Mouse (Mus musculus) liver, embryonic 16.5 days (tissue): ENCODE results near the gene Kdm7a. TPM values are rescaled to one million over a fixed set of nuclear protein-coding genes. Genes with fewer than 3 reads are reported as not detected.

Experiments
- ATAC-seq: fragments of 200-750 bp; cut with Nextera tagmentation; 2 replicates; pipeline ENCODE4 v1.8.0; 2017; ENCODE audit warnings: low read depth, mild to moderate bottlenecking, moderate number of reproducible peaks, moderate library complexity
- H3K27ac ChIP-seq: fragments of 300-500 bp; sonication (generic); 2 replicates; pipeline ENCODE4 v1.5.1; 2014; ENCODE audit warnings: mild to moderate bottlenecking, low read length
- H3K27me3 ChIP-seq: fragments of 300-500 bp; sonication (generic); 2 replicates; pipeline ENCODE4 v1.6.1; 2014; ENCODE audit warnings: low read depth, low read length, mixed read lengths; ENCODE audit not compliant: control insufficient read depth, insufficient read depth
- H3K36me3 ChIP-seq: fragments of 300-500 bp; sonication (generic); 2 replicates; pipeline ENCODE4 v1.6.1; 2014; ENCODE audit warnings: mild to moderate bottlenecking; ENCODE audit not compliant: control insufficient read depth, insufficient read depth
- H3K4me1 ChIP-seq: fragments of 300-500 bp; sonication (generic); 2 replicates; pipeline ENCODE4 v1.6.1; 2014; ENCODE audit warnings: low read depth, low read length, mixed read lengths; ENCODE audit not compliant: control insufficient read depth
- H3K4me2 ChIP-seq: fragments of 300-500 bp; sonication (generic); 2 replicates; pipeline ENCODE4 v1.6.1; 2014; ENCODE audit warnings: low read depth, low read length, mixed read lengths
- H3K4me3 ChIP-seq: fragments of 300-500 bp; sonication (generic); 2 replicates; pipeline ENCODE4 v1.5.1; 2014; ENCODE audit warnings: low read depth, mild to moderate bottlenecking, low read length
- H3K9ac ChIP-seq: fragments of 300-500 bp; sonication (generic); 2 replicates; pipeline ENCODE4 v1.6.1; 2014; ENCODE audit warnings: low read depth, low read length
- H3K9me3 ChIP-seq: fragments of 300-500 bp; sonication (generic); replicated peaks from 2 replicates; pipeline ENCODE4 v1.6.1; 2016; ENCODE audit warnings: low read length; ENCODE audit not compliant: control insufficient read depth
- WGBS: fragments of 180-500 bp; shearing (Covaris S2); extraction: QIAGEN DNeasy Blood & Tissue Kit; methylation state at CpG from one replicate; pipeline ENCODE4 v1.1.7; 2014; ENCODE audit not compliant: insufficient replicate concordance; 5-methylcytosine and 5-hydroxymethylcytosine counted together
- polyA plus RNA-seq: library from polyadenylated mRNA; unstranded; fragments of >200 nt; fragmentation: Nextera tagmentation; extraction: Ambion mirVana; gene quantifications from 2 replicates; pipeline ENCODE4 v1.2.1, GENCODE M21; 2015

Gene Kdm7a
- polyA plus RNA-seq, 1 experiment from 2014 or later, result 12.5 TPM

DNA sequence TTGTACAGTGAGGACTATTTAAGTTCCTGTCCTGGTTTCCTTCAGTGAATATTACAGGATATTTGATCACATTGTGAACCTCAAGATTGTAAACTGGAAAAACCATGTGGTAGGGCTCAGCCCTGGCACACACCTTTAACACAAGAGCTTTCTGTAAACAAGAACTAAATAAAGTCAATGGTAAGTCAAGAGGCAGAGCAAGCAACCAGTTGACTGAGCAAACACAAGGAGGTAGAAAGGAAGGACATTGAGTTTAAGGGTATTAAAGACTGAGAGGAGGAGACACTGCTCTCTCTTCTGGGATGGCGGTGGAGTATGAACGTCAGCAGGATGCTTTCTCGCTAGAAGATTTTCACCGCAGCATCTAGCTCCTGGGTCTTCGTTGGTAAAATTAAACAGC is 13.6 kb downstream of the Kdm7a start:
- Histone ChIP-seq H3K4me1 (peaks cover 8% of the 10 kb centered on the region), H3K9me3 (no peaks in the 10 kb centered on the region), H3K27ac (no peak overlapping the region), H3K4me2 (no peak overlapping the region), H3K36me3 (no peaks in the 10 kb centered on the region), H3K27me3 (no peaks in the 10 kb centered on the region), H3K9ac (no peak overlapping the region), H3K4me3 (no peak overlapping the region)
- 84% methylated on average over 5 of the region's 5 CpGs for WGBS
- ATAC-seq, result no peak

DNA sequence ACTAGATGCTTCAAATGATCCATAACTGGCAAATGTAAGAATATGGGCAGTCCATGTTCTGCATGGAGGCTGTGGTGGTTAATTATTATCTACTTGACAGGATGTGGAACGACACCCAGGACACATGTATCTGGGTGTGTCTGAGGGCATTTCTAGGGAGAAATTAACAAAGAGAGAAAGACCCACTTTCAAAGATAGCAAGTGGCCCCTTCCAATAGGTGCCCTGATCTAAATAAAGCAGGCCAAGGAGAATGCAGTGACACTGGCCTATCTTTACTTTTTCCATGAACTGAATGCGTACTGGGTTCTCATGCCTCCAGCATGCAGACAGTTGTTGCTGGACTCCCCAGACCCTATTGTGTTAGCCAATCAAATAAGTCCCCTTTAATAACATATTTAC is 15.1 kb downstream of the Kdm7a start:
- H3K27ac ChIP-seq, result no peak overlapping the region
- peaks cover 8% of the 10 kb centered on the region for H3K4me1 ChIP-seq
- H3K9ac ChIP-seq, result no peak overlapping the region
- no peak for ATAC-seq
- WGBS, result 28% methylated on average over 2 of the region's 2 CpGs
- H3K4me3 ChIP-seq, result no peak overlapping the region
- H3K36me3 ChIP-seq, result no peaks in the 10 kb centered on the region
- no peaks in the 10 kb centered on the region for H3K9me3 ChIP-seq
- H3K4me2 ChIP-seq, result no peak overlapping the region
- no peaks in the 10 kb centered on the region for H3K27me3 ChIP-seq

DNA sequence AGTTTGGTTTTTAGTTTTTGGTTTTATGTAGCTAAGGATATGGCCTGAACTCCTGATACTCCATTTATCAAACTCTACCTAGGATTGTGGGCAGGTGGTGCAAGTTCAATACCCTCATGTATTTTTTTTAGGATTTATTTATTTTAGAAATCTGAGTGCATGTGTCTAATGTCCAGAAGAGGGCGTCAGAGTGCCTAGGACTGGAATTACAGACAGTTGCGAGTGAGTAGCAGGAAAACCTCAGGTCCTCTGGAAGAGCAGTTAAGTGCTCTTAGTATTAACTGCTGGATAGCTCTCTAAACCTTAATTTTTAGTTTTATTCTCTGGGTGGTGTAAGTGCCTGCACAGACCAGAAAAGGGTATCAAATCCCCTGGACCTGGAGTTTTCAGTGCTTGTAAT is 19.4 kb downstream of the Kdm7a start:
- WGBS, result 8% methylated on average over 2 of the region's 2 CpGs
- Histone ChIP-seq H3K27me3 (no peaks in the 10 kb centered on the region), H3K9me3 (no peaks in the 10 kb centered on the region), H3K9ac (no peak overlapping the region), H3K4me3 (no peak overlapping the region), H3K4me1 (peaks cover 5% of the 10 kb centered on the region), H3K36me3 (no peaks in the 10 kb centered on the region), H3K27ac (no peak overlapping the region), H3K4me2 (no peak overlapping the region)
- no peak for ATAC-seq

DNA sequence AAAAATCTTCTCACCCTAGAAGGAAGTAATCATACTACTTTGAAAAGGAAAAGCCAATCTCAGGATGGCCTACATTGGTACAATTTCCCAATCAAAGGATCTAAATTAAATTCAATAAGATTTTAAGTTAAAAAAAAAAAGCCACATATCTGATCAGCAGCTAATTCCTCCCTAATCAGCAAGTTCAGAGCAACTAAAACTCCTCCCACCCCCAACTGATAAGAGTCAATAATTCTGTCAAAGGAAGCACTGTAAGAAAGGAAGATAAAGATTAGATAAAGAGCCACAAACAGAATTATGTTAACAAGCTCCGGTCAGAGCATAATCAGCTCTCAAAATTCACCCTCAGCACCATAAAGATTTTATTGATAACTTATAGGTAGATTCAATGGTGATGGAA is 37.5 kb downstream of the Kdm7a start:
- H3K9ac ChIP-seq, result no peak overlapping the region
- no peak overlapping the region for H3K27ac ChIP-seq
- H3K4me2 ChIP-seq, result no peak overlapping the region
- H3K36me3 ChIP-seq, result peaks cover 24% of the 10 kb centered on the region
- no peaks in the 10 kb centered on the region for H3K9me3 ChIP-seq
- no peaks in the 10 kb centered on the region for H3K27me3 ChIP-seq
- no peak for ATAC-seq
- H3K4me1 ChIP-seq, result no peaks in the 10 kb centered on the region
- H3K4me3 ChIP-seq, result no peak overlapping the region
- WGBS, result 28% methylated on average over 1 of the region's 1 CpGs

DNA sequence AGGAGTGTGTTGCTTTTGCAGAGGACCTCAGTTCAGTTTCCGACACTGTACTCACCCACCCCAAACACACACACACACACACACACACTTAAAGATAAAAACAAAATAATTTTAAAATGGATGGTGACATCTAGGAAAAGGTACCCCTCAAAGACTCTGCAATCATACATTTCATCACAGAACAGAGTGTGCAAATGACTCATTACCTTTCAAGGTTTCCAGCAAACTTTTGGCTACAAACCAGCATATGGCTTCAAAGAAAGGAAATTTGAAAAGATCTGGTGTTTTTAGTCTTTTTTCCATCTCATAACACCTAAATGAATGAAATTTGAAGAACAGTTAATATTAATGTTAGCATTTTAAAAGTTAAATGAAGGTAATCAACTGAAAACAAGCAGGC is 41.7 kb downstream of the Kdm7a start:
- no peak for ATAC-seq

DNA sequence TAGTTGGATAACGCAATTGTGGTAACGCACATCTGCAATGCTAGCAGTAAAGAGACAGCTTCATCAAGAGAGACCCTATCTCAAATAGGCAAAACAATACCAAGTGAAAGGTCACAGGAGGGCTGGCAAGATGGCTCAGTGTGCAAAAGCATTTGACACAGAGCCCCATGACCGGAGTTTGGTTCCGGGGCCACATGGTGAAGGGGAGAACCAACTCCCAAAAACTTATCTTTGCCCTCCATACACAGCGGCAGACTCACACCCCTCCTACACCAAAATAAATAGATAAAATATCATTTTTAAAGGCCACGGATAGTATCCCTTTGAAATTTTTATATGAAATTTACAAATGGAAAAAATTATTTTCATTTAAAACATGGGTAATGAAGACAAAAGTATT is 44.6 kb downstream of the Kdm7a start:
- ATAC-seq, result peak; percentile 82
- Histone ChIP-seq H3K27me3 (no peaks in the 10 kb centered on the region), H3K27ac (no peak overlapping the region), H3K4me3 (no peak overlapping the region), H3K4me2 (no peak overlapping the region; the same call in 1 of the 2 replicates), H3K4me1 (peaks cover 6% of the 10 kb centered on the region), H3K9ac (no peak overlapping the region), H3K9me3 (no peaks in the 10 kb centered on the region), H3K36me3 (peaks cover 21% of the 10 kb centered on the region)
- WGBS, result 53% methylated on average over 6 of the region's 6 CpGs

More for the DNA sequence above, 41.7 kb downstream of the Kdm7a start:
- no peak overlapping the region for H3K27ac ChIP-seq
- no peaks in the 10 kb centered on the region for H3K9me3 ChIP-seq
- no peak overlapping the region for H3K4me3 ChIP-seq
- H3K27me3 ChIP-seq, result no peaks in the 10 kb centered on the region
- no peak overlapping the region for H3K9ac ChIP-seq
- peaks cover 26% of the 10 kb centered on the region for H3K36me3 ChIP-seq
- H3K4me2 ChIP-seq, result no peak overlapping the region
- WGBS, result 96% methylated on average over 1 of the region's 1 CpGs
- H3K4me1 ChIP-seq, result peaks cover 6% of the 10 kb centered on the region

DNA sequence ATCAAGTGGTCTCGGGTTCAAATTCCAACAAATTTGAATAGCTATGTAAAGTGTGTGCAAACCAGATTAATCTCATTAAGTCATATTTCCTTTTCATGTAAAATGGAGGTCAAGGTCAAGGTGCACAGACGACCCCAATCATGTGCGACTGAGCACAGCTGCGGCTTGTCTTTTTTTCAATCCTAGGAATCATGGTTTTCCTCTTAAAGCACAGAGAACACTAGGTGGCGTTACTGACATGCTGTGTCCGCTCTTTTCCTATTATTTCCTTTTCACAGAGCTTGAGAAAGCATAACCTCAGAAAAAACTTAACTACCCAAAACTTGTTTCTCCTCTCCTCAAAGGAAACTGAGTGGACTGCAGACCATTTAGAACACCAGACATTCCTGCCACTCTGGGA is 60.5 kb downstream of the Kdm7a start:
- no peak overlapping the region for H3K9ac ChIP-seq

DNA sequence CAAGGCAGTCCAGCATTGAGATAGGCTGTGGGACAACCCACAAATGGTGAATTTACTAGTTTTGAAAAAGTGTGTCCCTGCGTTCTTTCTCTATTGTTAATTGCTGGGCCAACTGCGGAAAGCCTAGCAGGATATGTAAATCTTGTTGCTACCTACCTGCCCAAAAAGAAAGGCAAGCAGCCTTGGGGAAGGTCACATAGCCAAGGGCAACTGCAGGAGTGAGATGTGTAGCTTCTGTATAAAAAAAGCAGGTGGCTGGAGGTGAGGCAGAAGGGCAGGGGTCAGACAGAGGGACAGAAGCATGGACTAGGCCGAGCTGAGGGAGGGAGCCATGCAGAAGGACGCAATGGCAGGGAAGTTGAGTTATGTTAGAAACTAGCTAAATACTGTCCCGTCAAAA is 74.0 kb downstream of the Kdm7a start:
- no peaks in the 10 kb centered on the region for H3K27me3 ChIP-seq
- H3K27ac ChIP-seq, result no peak overlapping the region
- no peaks in the 10 kb centered on the region for H3K4me1 ChIP-seq
- 65% methylated on average over 5 of the region's 5 CpGs for WGBS
- no peak overlapping the region for H3K9ac ChIP-seq
- H3K4me2 ChIP-seq, result no peak overlapping the region
- no peak overlapping the region for H3K4me3 ChIP-seq
- H3K36me3 ChIP-seq, result peaks cover 6% of the 10 kb centered on the region; the same call in 1 of the 2 replicates
- no peak for ATAC-seq
- no peaks in the 10 kb centered on the region for H3K9me3 ChIP-seq

More for the DNA sequence above, 60.5 kb downstream of the Kdm7a start:
- Histone ChIP-seq H3K9me3 (no peaks in the 10 kb centered on the region), H3K27ac (no peak overlapping the region), H3K4me2 (no peak overlapping the region), H3K4me3 (no peak overlapping the region), H3K36me3 (peaks cover 61% of the 10 kb centered on the region), H3K27me3 (no peaks in the 10 kb centered on the region), H3K4me1 (no peaks in the 10 kb centered on the region)
- 75% methylated on average over 6 of the region's 6 CpGs for WGBS
- no peak for ATAC-seq

DNA sequence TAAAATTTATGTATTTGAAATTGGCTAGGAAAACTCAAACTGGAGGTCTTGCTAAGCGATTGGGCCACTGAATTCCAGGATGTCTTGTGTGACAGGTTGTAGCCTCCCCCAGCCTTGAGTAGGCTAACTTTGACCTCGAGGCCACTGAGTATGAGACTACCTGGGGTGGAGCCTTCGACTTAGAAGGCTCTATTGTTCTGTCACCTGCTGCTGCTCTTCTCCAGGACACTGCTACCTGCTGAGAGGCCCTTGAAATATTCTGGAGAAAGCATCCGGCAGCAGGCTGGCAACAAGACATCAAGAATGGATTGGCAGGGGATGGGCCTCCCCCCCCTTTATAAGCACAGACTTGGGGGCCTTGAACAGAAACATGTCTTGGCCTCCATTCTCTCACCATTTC is 75.1 kb downstream of the Kdm7a start:
- WGBS, result 48% methylated on average over 4 of the region's 4 CpGs
- Histone ChIP-seq H3K4me3 (no peak overlapping the region), H3K27ac (no peak overlapping the region), H3K4me2 (no peak overlapping the region), H3K9me3 (no peaks in the 10 kb centered on the region), H3K9ac (no peak overlapping the region), H3K4me1 (no peaks in the 10 kb centered on the region), H3K27me3 (no peaks in the 10 kb centered on the region), H3K36me3 (peaks cover 6% of the 10 kb centered on the region; the same call in 1 of the 2 replicates)
- no peak for ATAC-seq

DNA sequence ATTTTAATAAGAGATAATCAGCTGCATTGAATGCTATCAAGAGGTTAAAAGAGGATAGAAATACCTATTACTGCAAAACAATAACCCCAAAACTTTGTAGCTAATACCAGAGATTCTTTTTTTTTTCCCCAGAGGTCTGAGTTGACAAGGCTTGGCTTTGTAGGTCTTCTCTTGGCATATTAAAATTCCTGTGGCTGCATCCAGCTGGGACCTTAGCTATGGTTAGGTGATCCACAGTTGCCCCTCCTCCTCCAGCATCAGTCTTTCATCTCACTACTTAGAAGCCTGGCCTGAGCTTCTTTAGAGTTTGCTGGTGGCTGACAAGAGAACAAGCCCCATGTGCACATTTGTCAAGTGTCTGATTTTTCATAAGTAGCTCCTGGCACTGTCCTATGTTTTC is 81.9 kb downstream of the Kdm7a start:
- H3K36me3 ChIP-seq, result no peaks in the 10 kb centered on the region
- H3K4me3 ChIP-seq, result no peak overlapping the region
- peaks cover 11% of the 10 kb centered on the region for H3K27me3 ChIP-seq
- no peaks in the 10 kb centered on the region for H3K9me3 ChIP-seq
- no peak overlapping the region for H3K4me2 ChIP-seq
- H3K4me1 ChIP-seq, result no peaks in the 10 kb centered on the region
- ATAC-seq, result no peak
- H3K9ac ChIP-seq, result no peak overlapping the region
- no peak overlapping the region for H3K27ac ChIP-seq
